Mouse (Mus musculus) neural tube, embryonic 12.5 days (tissue): ENCODE measurements at regions not wholly inside any gene's neighbourhood (a gene's known extent, or its start where the extent isn't known, plus 50 kb on each side); places are given as distances from the start of the nearest gene placed in this dataset.

Experiments used
- ATAC-seq: fragments of 200-750 bp; cut with Nextera tagmentation; 2 replicates; pipeline ENCODE4 v1.8.0; 2017; ENCODE audit warnings: low read depth, mild to moderate bottlenecking, moderate TSS enrichment, moderate library complexity; ENCODE audit not compliant: low FRiP score
- H3K27ac ChIP-seq: fragments of 300-500 bp; sonication (generic); 2 replicates; pipeline ENCODE4 v1.5.1; 2016
- H3K27me3 ChIP-seq: fragments of 300-500 bp; sonication (generic); replicated peaks from 2 replicates; pipeline ENCODE4 v1.6.1; 2016; ENCODE audit warnings: mild to moderate bottlenecking
- H3K36me3 ChIP-seq: fragments of 300-500 bp; sonication (generic); 2 replicates; pipeline ENCODE4 v1.6.1; 2016; ENCODE audit warnings: mild to moderate bottlenecking
- H3K4me1 ChIP-seq: fragments of 300-500 bp; sonication (generic); 2 replicates; pipeline ENCODE4 v1.6.1; 2016
- H3K4me2 ChIP-seq: fragments of 300-500 bp; sonication (generic); replicated peaks from 2 replicates; pipeline ENCODE4 v1.6.1; 2016; ENCODE audit warnings: mild to moderate bottlenecking
- H3K4me3 ChIP-seq: fragments of 300-500 bp; sonication (generic); 2 replicates; pipeline ENCODE4 v1.5.1; 2016
- H3K9ac ChIP-seq: fragments of 300-500 bp; sonication (generic); 2 replicates; pipeline ENCODE4 v1.6.1; 2016; ENCODE audit warnings: mild to moderate bottlenecking
- H3K9me3 ChIP-seq: fragments of 300-500 bp; sonication (generic); 2 replicates; pipeline ENCODE4 v1.6.1; 2016; ENCODE audit warnings: mild to moderate bottlenecking
- WGBS: fragments of 180-500 bp; shearing (Covaris S2); methylation state at CpG from one replicate; pipeline ENCODE4 v1.1.7; 2016; 5-methylcytosine and 5-hydroxymethylcytosine counted together

- Histone ChIP-seq H3K4me1 (no peaks in the 10 kb centered on the region), H3K27ac (no peak overlapping the region), H3K4me3 (no peak overlapping the region), H3K36me3 (no peaks in the 10 kb centered on the region), H3K4me2 (no peak overlapping the region), H3K27me3 (no peaks in the 10 kb centered on the region), H3K9ac (no peak overlapping the region), H3K9me3 (no peaks in the 10 kb centered on the region)
- 75% methylated on average over 3 of the region's 3 CpGs for WGBS
- ATAC-seq: no peak
These were observed 112.5 kb downstream of the Fam198b start for GRCm38 (mm10) chr3:79996803-79997202.

- Histone ChIP-seq H3K27me3 (no peaks in the 10 kb centered on the region), H3K4me3 (no peak overlapping the region), H3K9me3 (no peaks in the 10 kb centered on the region), H3K4me2 (no peak overlapping the region), H3K36me3 (no peaks in the 10 kb centered on the region), H3K4me1 (no peaks in the 10 kb centered on the region), H3K9ac (no peak overlapping the region), H3K27ac (no peak overlapping the region)
- WGBS: 33% methylated on average over 6 of the region's 6 CpGs
- no peak for ATAC-seq
These were observed 118.0 kb downstream of the Fam198b start for GRCm38 (mm10) chr3:80002335-80002734.

- Histone ChIP-seq H3K4me2 (no peak overlapping the region), H3K9ac (no peak overlapping the region), H3K9me3 (no peaks in the 10 kb centered on the region), H3K27ac (no peak overlapping the region), H3K27me3 (no peaks in the 10 kb centered on the region), H3K36me3 (no peaks in the 10 kb centered on the region), H3K4me3 (no peak overlapping the region), H3K4me1 (no peaks in the 10 kb centered on the region)
- 57% methylated on average over 5 of the region's 5 CpGs for WGBS
- ATAC-seq: no peak
These were observed 119.2 kb downstream of the Fam198b start for GRCm38 (mm10) chr3:80003300-80004090.

GRCm38 (mm10) chr3:80004556-80004955 is 120.2 kb downstream of the Fam198b start:
- H3K4me2 ChIP-seq: no peak overlapping the region
- no peak for ATAC-seq
- no peak overlapping the region for H3K27ac ChIP-seq
- 86% methylated on average over 3 of the region's 3 CpGs for WGBS
- no peaks in the 10 kb centered on the region for H3K27me3 ChIP-seq
- no peaks in the 10 kb centered on the region for H3K4me1 ChIP-seq
- no peaks in the 10 kb centered on the region for H3K9me3 ChIP-seq
- no peak overlapping the region for H3K9ac ChIP-seq
- H3K4me3 ChIP-seq: no peak overlapping the region
- no peaks in the 10 kb centered on the region for H3K36me3 ChIP-seq

- no peaks in the 10 kb centered on the region for H3K27me3 ChIP-seq
- no peaks in the 10 kb centered on the region for H3K9me3 ChIP-seq
- 79% methylated on average over 3 of the region's 3 CpGs for WGBS
- no peak overlapping the region for H3K4me2 ChIP-seq
- ATAC-seq: no peak
- no peak overlapping the region for H3K27ac ChIP-seq
- H3K9ac ChIP-seq: no peak overlapping the region
- H3K4me1 ChIP-seq: no peaks in the 10 kb centered on the region
- H3K36me3 ChIP-seq: no peaks in the 10 kb centered on the region
- no peak overlapping the region for H3K4me3 ChIP-seq
These were observed 120.6 kb downstream of the Fam198b start for GRCm38 (mm10) chr3:80004966-80005365.

GRCm38 (mm10) chr3:80005371-80005770 is 121.0 kb downstream of the Fam198b start:
- Histone ChIP-seq H3K4me1 (no peaks in the 10 kb centered on the region), H3K9ac (no peak overlapping the region), H3K9me3 (no peaks in the 10 kb centered on the region), H3K27me3 (no peaks in the 10 kb centered on the region), H3K36me3 (no peaks in the 10 kb centered on the region), H3K4me2 (no peak overlapping the region), H3K27ac (no peak overlapping the region), H3K4me3 (no peak overlapping the region)
- ATAC-seq: no peak
- WGBS: 92% methylated on average over 5 of the region's 5 CpGs

GRCm38 (mm10) chr3:80006263-80006662 is 121.9 kb downstream of the Fam198b start:
- 81% methylated on average over 5 of the region's 5 CpGs for WGBS
- H3K27me3 ChIP-seq: no peaks in the 10 kb centered on the region

GRCm38 (mm10) chr3:80007006-80007405 is 122.7 kb downstream of the Fam198b start:
- Histone ChIP-seq H3K36me3 (no peaks in the 10 kb centered on the region), H3K9ac (no peak overlapping the region), H3K4me1 (no peaks in the 10 kb centered on the region), H3K27me3 (no peaks in the 10 kb centered on the region), H3K9me3 (no peaks in the 10 kb centered on the region), H3K4me3 (no peak overlapping the region), H3K27ac (no peak overlapping the region), H3K4me2 (no peak overlapping the region)
- ATAC-seq: no peak
- WGBS: 85% methylated on average over 4 of the region's 4 CpGs

More at GRCm38 (mm10) chr3:80006263-80006662, 121.9 kb downstream of the Fam198b start:
- Histone ChIP-seq H3K36me3 (no peaks in the 10 kb centered on the region), H3K4me1 (no peaks in the 10 kb centered on the region), H3K9ac (no peak overlapping the region), H3K27ac (no peak overlapping the region), H3K4me2 (no peak overlapping the region), H3K4me3 (no peak overlapping the region), H3K9me3 (no peaks in the 10 kb centered on the region)
- ATAC-seq: no peak

GRCm38 (mm10) chr3:80009275-80009674 is 124.9 kb downstream of the Fam198b start:
- Histone ChIP-seq H3K9me3 (no peaks in the 10 kb centered on the region), H3K4me2 (no peak overlapping the region), H3K9ac (no peak overlapping the region), H3K36me3 (no peaks in the 10 kb centered on the region), H3K27me3 (no peaks in the 10 kb centered on the region), H3K4me3 (no peak overlapping the region), H3K4me1 (no peaks in the 10 kb centered on the region), H3K27ac (no peak overlapping the region)
- no peak for ATAC-seq
- 79% methylated on average over 1 of the region's 1 CpGs for WGBS

GRCm38 (mm10) chr3:80025795-80026194 is 141.5 kb downstream of the Fam198b start:
- H3K4me2 ChIP-seq: no peak overlapping the region
- H3K27ac ChIP-seq: no peak overlapping the region
- ATAC-seq: no peak
- H3K36me3 ChIP-seq: no peaks in the 10 kb centered on the region
- H3K9ac ChIP-seq: no peak overlapping the region
- H3K4me1 ChIP-seq: no peaks in the 10 kb centered on the region
- WGBS: 92% methylated on average over 1 of the region's 1 CpGs
- H3K4me3 ChIP-seq: no peak overlapping the region
- H3K27me3 ChIP-seq: no peaks in the 10 kb centered on the region
- H3K9me3 ChIP-seq: no peaks in the 10 kb centered on the region

- Histone ChIP-seq H3K27me3 (no peaks in the 10 kb centered on the region), H3K4me2 (no peak overlapping the region), H3K27ac (no peak overlapping the region), H3K4me1 (no peaks in the 10 kb centered on the region), H3K36me3 (no peaks in the 10 kb centered on the region), H3K9ac (no peak overlapping the region), H3K9me3 (no peaks in the 10 kb centered on the region), H3K4me3 (no peak overlapping the region)
- WGBS: 72% methylated on average over 3 of the region's 3 CpGs
- ATAC-seq: no peak
These were observed 148.7 kb downstream of the Fam198b start for GRCm38 (mm10) chr3:80033071-80033470.

GRCm38 (mm10) chr3:80038553-80039129 is 154.3 kb downstream of the Fam198b start:
- H3K27ac ChIP-seq: no peak overlapping the region
- no peaks in the 10 kb centered on the region for H3K27me3 ChIP-seq
- H3K9ac ChIP-seq: no peak overlapping the region
- WGBS: 79% methylated on average over 11 of the region's 11 CpGs
- H3K9me3 ChIP-seq: no peaks in the 10 kb centered on the region
- H3K4me2 ChIP-seq: no peak overlapping the region
- H3K4me1 ChIP-seq: no peaks in the 10 kb centered on the region
- no peak for ATAC-seq
- H3K4me3 ChIP-seq: no peak overlapping the region
- no peaks in the 10 kb centered on the region for H3K36me3 ChIP-seq
